9 mouse cellular contexts compared by ENCODE assay signal in the genomic region with DNA sequence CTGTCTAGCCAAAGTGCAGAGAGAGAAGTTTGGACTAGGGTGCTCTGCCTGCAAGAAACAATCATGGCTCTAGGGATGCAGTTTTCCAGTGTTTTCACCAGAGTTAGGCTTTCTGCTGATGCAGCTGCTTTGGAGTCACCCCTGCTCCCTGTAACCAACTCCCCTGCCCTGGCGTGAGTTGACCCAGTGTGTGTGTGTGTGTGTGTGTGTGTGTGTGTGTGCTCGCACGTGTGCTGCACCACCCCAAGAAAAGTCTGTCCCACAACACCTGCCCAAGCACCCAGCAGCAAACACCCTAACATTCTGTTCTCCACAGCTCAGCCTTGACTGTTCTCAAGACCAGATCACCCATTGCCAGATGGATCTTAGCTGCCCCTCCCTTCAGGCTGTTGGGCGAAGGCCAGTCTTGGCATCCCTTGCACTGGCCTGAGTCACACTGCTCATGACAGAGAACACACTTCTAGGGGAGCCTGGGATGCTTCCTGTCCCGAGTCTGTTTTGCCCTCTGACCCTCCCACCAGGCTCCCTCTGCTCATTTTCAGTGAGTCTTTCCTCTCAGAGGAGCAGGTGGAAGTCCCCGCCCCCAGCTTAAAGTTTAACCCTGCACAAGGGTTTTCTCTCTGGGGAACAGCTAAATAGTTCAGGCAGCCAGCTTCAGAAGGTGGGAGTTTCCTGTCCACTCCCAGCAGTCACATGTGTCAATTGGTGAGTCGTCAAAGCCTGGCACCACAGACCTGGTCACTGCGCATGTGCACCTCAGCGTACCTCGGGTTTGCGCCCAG. TPM values are rescaled to one million over a fixed set of nuclear protein-coding genes. Genes with fewer than 3 reads are reported as not detected.
DNase-seq lines count a peak whose midpoint lies in the region; ATAC-seq and TF ChIP-seq lines count a peak whose summit lies in the region.
"Had no signal": no experiment of that assay in that cellular context is flagged by ENCODE, and none has a peak within 500 bp of the region (broad histone marks: within the 10 kb centered on the region; RNA-seq: fewer than 3 reads in every experiment).

No protein-coding gene starts in this region.

- peaks cover 25 to 43% of the 10 kb centered on the region in 2 experiments for H3K4me1 ChIP-seq in CH12.LX (ENCODE audit: control insufficient read depth in 1 of 2, insufficient read depth in 2 of 2)
- peaks cover 2% of the 10 kb centered on the region; the same call in 1 of the 2 replicates for H3K4me1 ChIP-seq in intestine, postnatal 0 days (replicated peaks; ENCODE audit: control insufficient read depth, insufficient read depth, low read length)
- peaks cover 7% of the 10 kb centered on the region; the same call in 1 of the 2 replicates for H3K4me1 ChIP-seq in lung, adult 2 months (ENCODE audit: control insufficient read depth, insufficient read depth, low read length)
- no peaks in the 10 kb centered on the region for H3K4me1 ChIP-seq in hindbrain, embryonic 11.5 days (replicated peaks; ENCODE audit: control insufficient read depth, insufficient read depth, low read length)

- TF ChIP-seq CTCF in CH12.LX (conservative IDR thresholded peaks at IDR 0.05 in 1 of 2, IDR thresholded peaks at IDR 0.05 in 1 of 2; ENCODE audit: low read depth in 2 of 2, low read length in 2 of 2): no peak
- no peak for TF ChIP-seq CTCF in intestine, postnatal 0 days (IDR thresholded peaks at IDR 0.05; ENCODE audit: low read depth)
- no peak for TF ChIP-seq CTCF in lung, adult 2 months (IDR thresholded peaks at IDR 0.05; ENCODE audit: insufficient read depth, low read length)

- H3K27ac ChIP-seq in CH12.LX (ENCODE audit: insufficient read depth, low read depth): peak overlapping the region; percentile 53
- peak overlapping the region; percentile 21; the same call in 1 of the 2 replicates for H3K27ac ChIP-seq in intestine, postnatal 0 days (ENCODE audit: low read depth, low read length)
- H3K27ac ChIP-seq in hindbrain, embryonic 11.5 days (ENCODE audit: low read depth, low read length): no peak overlapping the region
- H3K27ac ChIP-seq: limb, embryonic 13.5 days had no signal

- dilution Hi-C loops in CH12.LX (cut with MboI; ENCODE audit: extremely low pct_ligation_motif_present, extremely low pct_unique_long_range_greater_than_20kb, low sequenced_read_pairs): no loop called here

- H3K79me2 ChIP-seq in CH12.LX (replicated peaks; ENCODE audit: control insufficient read depth, extremely low read depth, insufficient read depth, poor library complexity, severe bottlenecking): no peaks in the 10 kb centered on the region

- DNase-seq in CH12.LX (ENCODE audit: extremely low read depth): peak; percentile 60
- peak; percentile 97 for DNase-seq in brain, adult 2 months (ENCODE audit: low read depth, low spot score)
- peak; percentile 70 for DNase-seq in gastrocnemius, postnatal 10 days
- peak; percentile 54 for DNase-seq in lung, adult 2 months
- DNase-seq in testis, postnatal 10 days (ENCODE audit: low spot score): peak; percentile 69
- DNase-seq in right cerebral cortex, postnatal 10 days (ENCODE audit: low spot score in 2 of 2): no peak
- DNase-seq in hindbrain, embryonic 11.5 days (ENCODE audit: low spot score): no peak

- in situ Hi-C loops in CH12.LX (cut with MboI; ENCODE audit: low pct_ligation_motif_present, low pct_unique_long_range_greater_than_20kb, low sequenced_read_pairs): no loop called here

- peaks cover 12% of the 10 kb centered on the region for H3K9me3 ChIP-seq in CH12.LX (replicated peaks; ENCODE audit: low read length)
- H3K9me3 ChIP-seq in intestine, postnatal 0 days (ENCODE audit: control insufficient read depth): no peaks in the 10 kb centered on the region
- H3K9me3 ChIP-seq in hindbrain, embryonic 11.5 days (ENCODE audit: control insufficient read depth, low read length): no peaks in the 10 kb centered on the region

- H3K9ac ChIP-seq in CH12.LX (ENCODE audit: insufficient read depth, low read depth): no peak overlapping the region
- no peak overlapping the region for H3K9ac ChIP-seq in intestine, postnatal 0 days (ENCODE audit: low read depth, low read length)
- H3K9ac ChIP-seq in hindbrain, embryonic 11.5 days (ENCODE audit: low read depth, low read length): no peak overlapping the region
- H3K9ac ChIP-seq: limb, embryonic 13.5 days had no signal

- H3K4me2 ChIP-seq in CH12.LX (ENCODE audit: insufficient read depth, low read depth, poor library complexity, severe bottlenecking): peak overlapping the region; percentile 1; the same call in 1 of the 2 replicates
- peak overlapping the region; percentile 27; the same call in 1 of the 2 replicates for H3K4me2 ChIP-seq in intestine, postnatal 0 days (replicated peaks; ENCODE audit: low read depth)
- no peak overlapping the region for H3K4me2 ChIP-seq in hindbrain, embryonic 11.5 days (replicated peaks; ENCODE audit: low read depth, low read length)
- H3K4me2 ChIP-seq: limb, embryonic 13.5 days had no signal

- no peak for TF ChIP-seq RAD21 in CH12.LX (IDR thresholded peaks at IDR 0.05; ENCODE audit: low read depth, low read length)

- 31% methylated on average over 11 of the region's 11 CpGs for WGBS in intestine, postnatal 0 days
- 43% methylated on average over 11 of the region's 11 CpGs for WGBS in lung, adult 2 months
- 70% methylated on average over 11 of the region's 11 CpGs for WGBS in hindbrain, embryonic 11.5 days

- TF ChIP-seq POLR2A in CH12.LX (IDR thresholded peaks at IDR 0.05; ENCODE audit: low read depth, low read length): no peak
- TF ChIP-seq POLR2A in lung, adult 2 months (IDR thresholded peaks at IDR 0.05; ENCODE audit: borderline replicate concordance, extremely low read depth, low read depth, low read length): peak; percentile 46; the same call in 1 of the 2 replicates

- no peaks in the 10 kb centered on the region for H3K27me3 ChIP-seq in CH12.LX (replicated peaks)
- no peaks in the 10 kb centered on the region for H3K27me3 ChIP-seq in intestine, postnatal 0 days (replicated peaks; ENCODE audit: control insufficient read depth, insufficient read depth, low read length)
- no peaks in the 10 kb centered on the region for H3K27me3 ChIP-seq in hindbrain, embryonic 11.5 days (ENCODE audit: control insufficient read depth, insufficient read depth, low read length)
- H3K27me3 ChIP-seq: limb, embryonic 13.5 days had no signal

- H3K4me3 ChIP-seq in CH12.LX (replicated peaks in 1 of 3; ENCODE audit: low read depth in 2 of 3, low read length in 2 of 3, poor library complexity in 1 of 3): peak overlapping the region in 1 of 3 experiments; percentile 42
- H3K4me3 ChIP-seq in intestine, postnatal 0 days (ENCODE audit: low read depth, low read length): no peak overlapping the region
- no peak overlapping the region for H3K4me3 ChIP-seq in lung, adult 2 months (replicated peaks; ENCODE audit: extremely low read depth, low read depth, low read length)
- no peak overlapping the region for H3K4me3 ChIP-seq in hindbrain, embryonic 11.5 days (ENCODE audit: low read depth, low read length)
- H3K4me3 ChIP-seq: limb, embryonic 13.5 days had no signal

- TF ChIP-seq EP300 in CH12.LX (IDR thresholded peaks at IDR 0.05; ENCODE audit: low read length): no peak

- peak; percentile 80 for ATAC-seq in intestine, postnatal 0 days
- ATAC-seq in hindbrain, embryonic 11.5 days (ENCODE audit: low FRiP score): no peak

- H3K36me3 ChIP-seq in CH12.LX (replicated peaks in 1 of 2; ENCODE audit: control insufficient read depth in 1 of 2, insufficient read depth in 1 of 2, low read length in 1 of 2): no peaks in the 10 kb centered on the region
- no peaks in the 10 kb centered on the region for H3K36me3 ChIP-seq in intestine, postnatal 0 days (ENCODE audit: control insufficient read depth, insufficient read depth)
- H3K36me3 ChIP-seq in hindbrain, embryonic 11.5 days (ENCODE audit: control insufficient read depth, insufficient read depth, low read length): no peaks in the 10 kb centered on the region
- H3K36me3 ChIP-seq: limb, embryonic 13.5 days had no signal

TF ChIP-seq in CH12.LX, 34 proteins besides CTCF, POLR2A, EP300 and RAD21:
- TF ChIP-seq NRF1 (IDR thresholded peaks at IDR 0.05; ENCODE audit: low read depth, low read length) (peak; percentile 78), MYC (IDR thresholded peaks at IDR 0.05; ENCODE audit: low read depth, low read length) (no peak; the same call in 1 of the 2 replicates), MAX (IDR thresholded peaks at IDR 0.05; ENCODE audit: low read length) (peak; percentile 66; the same call in 1 of the 2 replicates), ETS1 (conservative IDR thresholded peaks at IDR 0.05; ENCODE audit: low read depth, low read length) (peak; percentile 49; the same call in 1 of the 2 replicates), NELFE (IDR thresholded peaks at IDR 0.05; ENCODE audit: low read depth, low read length) (no peak), MXI1 (IDR thresholded peaks at IDR 0.05; ENCODE audit: low read depth, low read length) (no peak), MAZ (IDR thresholded peaks at IDR 0.05; ENCODE audit: low read depth, low read length) (no peak), MEF2A (IDR thresholded peaks at IDR 0.05; ENCODE audit: borderline replicate concordance, low read depth, low read length) (0 out of 2 replicates have a peak, but pooled peaks have one; percentile 50)

RNA-seq across cellular contexts. Expression of a gene that starts 26.9 kb away (rescaled TPM):
- total RNA-seq in CH12.LX (2012; rRNA removed) (11.1 and 12.2 TPM in 2 replicates), CH12.LX (2014; rRNA removed) (8.6 and 9.3 TPM in 2 replicates)
- 10.3 and 10.4 TPM in 2 replicates for polyA plus RNA-seq in CH12.LX (2012; ENCODE audit: insufficient read length, low read depth)
- 10 to 100 TPM; 28.3 to 35.0 TPM for total RNA-seq in gastrocnemius, postnatal 10 days (2021)
- 6.2 and 7.3 TPM in 2 replicates for polyA plus RNA-seq in intestine, postnatal 0 days (2015; fragmentation: Nextera tagmentation; extraction: Ambion mirVana)
- 62.3 and 73.3 TPM in 2 replicates for polyA plus RNA-seq in lung, adult 2 months (2012; rRNA removed)
- 5.4 and 6.0 TPM in 2 replicates for polyA plus RNA-seq in hindbrain, embryonic 11.5 days (2014; fragmentation: Nextera tagmentation; extraction: Ambion mirVana)

RNA-seq across cellular contexts. Expression of a gene that starts 53.9 kb away (rescaled TPM):
- total RNA-seq in CH12.LX (2012; rRNA removed) (30.8 and 32.8 TPM in 2 replicates), CH12.LX (2014; rRNA removed) (39.7 and 40.1 TPM in 2 replicates)
- polyA plus RNA-seq in CH12.LX (2012; ENCODE audit: insufficient read length, low read depth): 32.6 and 35.5 TPM in 2 replicates
- 10 to 100 TPM; 23.1 to 23.7 TPM for total RNA-seq in gastrocnemius, postnatal 10 days (2021)
- 39.2 and 39.9 TPM in 2 replicates for polyA plus RNA-seq in intestine, postnatal 0 days (2015; fragmentation: Nextera tagmentation; extraction: Ambion mirVana)
- polyA plus RNA-seq in lung, adult 2 months (2012; rRNA removed): 37.7 and 47.1 TPM in 2 replicates
- 64.7 and 66.3 TPM in 2 replicates for polyA plus RNA-seq in hindbrain, embryonic 11.5 days (2014; fragmentation: Nextera tagmentation; extraction: Ambion mirVana)

Comparison
In these comparisons a context has a peak if more than half of its experiments do, and no peak if none do; other contexts are left out.
1. DNase-seq: peak in CH12.LX (single experiment), brain, adult 2 months (single experiment), gastrocnemius, postnatal 10 days (single experiment), lung, adult 2 months (single experiment) and testis, postnatal 10 days (single experiment); none in right cerebral cortex, postnatal 10 days (0 of 2) and hindbrain, embryonic 11.5 days (single experiment).